Mouse (Mus musculus) intestine, embryonic 15.5 days (tissue): Measurements from ENCODE around the gene AC131692.1. TPM values are rescaled to one million over a fixed set of nuclear protein-coding genes. Genes with fewer than 3 reads are reported as not detected.
A peak's percentile ranks its signal among the peaks of the same experiment; 100 is the strongest.

Source experiments
- ATAC-seq: fragments of 200-750 bp; cut with Nextera tagmentation; 2 replicates; pipeline ENCODE4 v1.8.0; 2017; ENCODE audit warnings: moderate TSS enrichment, moderate library complexity
- H3K27ac ChIP-seq: fragments of 300-500 bp; sonication (generic); 2 replicates; pipeline ENCODE4 v1.5.1; 2015; ENCODE audit warnings: mild to moderate bottlenecking, inconsistent platforms
- H3K27me3 ChIP-seq: fragments of 300-500 bp; sonication (generic); replicated peaks from 2 replicates; pipeline ENCODE4 v1.6.1; 2015; ENCODE audit warnings: inconsistent platforms
- H3K36me3 ChIP-seq: fragments of 300-500 bp; sonication (generic); 2 replicates; pipeline ENCODE4 v1.6.1; 2015; ENCODE audit warnings: inconsistent platforms
- H3K4me1 ChIP-seq: fragments of 300-500 bp; sonication (generic); replicated peaks from 2 replicates; pipeline ENCODE4 v1.6.1; 2015; ENCODE audit warnings: inconsistent platforms
- H3K4me2 ChIP-seq: fragments of 300-500 bp; sonication (generic); replicated peaks from 2 replicates; pipeline ENCODE4 v1.6.1; 2015; ENCODE audit warnings: mild to moderate bottlenecking, inconsistent platforms
- H3K4me3 ChIP-seq: fragments of 300-500 bp; sonication (generic); replicated peaks from 2 replicates; pipeline ENCODE4 v1.5.1; 2015; ENCODE audit warnings: inconsistent platforms
- H3K9ac ChIP-seq: fragments of 300-500 bp; sonication (generic); 2 replicates; pipeline ENCODE4 v1.6.1; 2015; ENCODE audit warnings: inconsistent platforms
- H3K9me3 ChIP-seq: fragments of 300-500 bp; sonication (generic); 2 replicates; pipeline ENCODE4 v1.6.1; 2016; ENCODE audit warnings: inconsistent platforms
- WGBS: fragments of 180-500 bp; shearing (Covaris S2); methylation state at CpG from one replicate; pipeline ENCODE4 v1.1.7; 2015; 5-methylcytosine and 5-hydroxymethylcytosine counted together
- polyA plus RNA-seq: library from polyadenylated mRNA; unstranded; fragments of >200 nt; fragmentation: Nextera tagmentation; extraction: Ambion mirVana; gene quantifications from 2 replicates; pipeline ENCODE4 v1.2.1, GENCODE M21; 2015

Gene AC131692.1
- 0.18 and 0.37 TPM in 2 replicates for polyA plus RNA-seq

GRCm38 (mm10) chr19:6094119-6094518, at the start of gene AC131692.1:
Gene AC131692.1 (plus strand): TSS chr19:6094419.
- H3K9ac ChIP-seq = no peak within 1 kb of the TSS
- H3K4me1 ChIP-seq = no peaks in the 10 kb centered on the region
- no peak within 1 kb of the TSS for H3K27ac ChIP-seq
- 87% methylated on average over 7 of the region's 7 CpGs for WGBS
- H3K27me3 ChIP-seq = no peaks in the 10 kb centered on the region
- H3K4me3 ChIP-seq = no peak within 1 kb of the TSS
- ATAC-seq = no peak
- no peak within 1 kb of the TSS for H3K4me2 ChIP-seq
- peaks cover 28% of the 10 kb centered on the region for H3K36me3 ChIP-seq
- H3K9me3 ChIP-seq = no peaks in the 10 kb centered on the region

DNA sequence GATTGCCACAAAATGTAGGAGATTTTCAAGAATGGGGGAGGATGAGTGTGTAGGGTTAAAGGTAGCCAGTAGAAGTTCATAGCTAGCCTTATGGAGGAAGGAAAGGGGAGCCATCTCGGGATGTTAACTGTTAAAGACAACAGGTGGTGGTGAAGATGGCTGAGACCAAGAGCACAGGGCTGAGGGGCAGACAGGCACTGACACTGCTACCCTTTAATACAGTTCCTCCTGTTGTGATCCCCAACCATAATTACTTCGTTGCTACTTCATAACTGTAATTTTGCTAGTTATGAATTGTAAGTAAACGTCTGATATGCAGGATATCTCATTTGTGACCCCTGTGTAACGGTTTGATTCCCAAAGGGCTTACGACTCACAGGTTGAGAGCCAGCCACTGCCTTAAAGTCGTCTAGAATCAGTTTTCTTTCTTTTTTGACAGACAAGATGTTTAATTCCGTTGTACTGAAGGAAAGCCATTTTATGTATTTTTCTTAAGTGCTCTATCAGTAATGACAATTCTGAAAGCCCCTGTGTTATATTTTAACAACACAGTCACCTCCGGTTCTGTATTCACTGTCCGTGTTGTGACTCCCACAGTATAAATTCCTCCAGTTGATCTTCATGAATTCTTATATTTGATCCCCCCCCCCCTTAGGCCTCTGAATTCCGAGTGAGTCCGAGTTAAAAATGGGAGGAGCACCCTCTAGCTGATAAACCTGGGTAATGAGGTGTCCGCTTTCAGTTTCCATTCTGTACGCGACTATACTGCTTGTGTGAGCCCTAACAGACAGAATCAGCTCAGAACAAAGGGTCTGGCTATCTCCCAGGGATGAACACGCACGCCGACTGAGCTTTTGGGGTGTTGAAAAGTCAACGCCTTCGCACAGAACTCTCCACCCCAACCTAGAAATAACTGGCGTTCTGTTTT, 48.6 kb upstream of the AC131692.1 start:
- ATAC-seq = peak; percentile 50
- peak overlapping the region; percentile 98 for H3K27ac ChIP-seq
- peak overlapping the region; percentile 89 for H3K4me2 ChIP-seq
- H3K27me3 ChIP-seq = no peaks in the 10 kb centered on the region
- WGBS = 15% methylated on average over 20 of the region's 20 CpGs
- peaks cover 24% of the 10 kb centered on the region for H3K36me3 ChIP-seq
- peak overlapping the region; percentile 79 for H3K9ac ChIP-seq
- peaks cover 17% of the 10 kb centered on the region for H3K4me1 ChIP-seq
- peak overlapping the region; percentile 83 for H3K4me3 ChIP-seq
- H3K9me3 ChIP-seq = no peaks in the 10 kb centered on the region

DNA sequence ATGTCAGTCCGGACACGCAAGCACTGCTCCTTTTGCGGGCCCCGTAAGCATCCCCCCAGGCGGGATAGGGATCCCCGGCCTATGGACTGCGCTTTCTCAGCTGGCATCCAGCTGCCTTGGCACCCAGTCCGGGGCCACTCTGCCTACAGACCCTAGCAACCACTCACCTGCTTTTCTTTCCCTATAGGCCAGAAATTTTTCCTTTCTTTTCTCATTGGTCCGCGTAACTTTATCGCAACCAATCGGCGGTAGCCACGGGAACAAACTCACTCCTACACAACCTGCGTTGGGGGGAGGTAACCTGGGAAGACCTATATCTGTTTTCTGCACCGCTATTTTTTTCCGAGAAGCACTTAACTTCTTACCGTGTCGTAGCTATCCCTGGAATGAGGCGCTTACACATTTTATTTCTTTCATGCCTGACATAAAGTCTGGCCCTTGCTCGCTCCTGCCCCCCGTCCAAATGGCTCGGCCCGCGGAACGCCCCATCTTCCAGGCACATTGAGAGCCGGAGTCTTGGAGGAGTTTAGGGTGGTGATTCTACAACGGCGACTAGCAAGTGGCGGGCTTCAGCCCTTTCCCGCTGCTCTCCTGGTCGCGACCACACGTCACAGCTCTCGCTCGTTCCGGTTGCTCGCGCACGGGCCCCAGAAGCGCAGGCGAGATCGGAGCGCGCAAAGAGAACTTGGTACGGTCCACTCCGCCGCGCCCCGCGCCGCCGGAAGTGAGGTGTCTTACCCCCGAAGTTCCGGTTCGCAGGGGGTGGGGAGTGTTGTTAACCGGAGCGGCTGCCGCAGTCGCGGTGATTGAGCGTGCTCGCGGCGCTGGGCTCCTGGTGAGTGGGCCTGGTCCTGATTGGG, 47.7 kb upstream of the AC131692.1 start, which contains the start of gene Syvn1:
Gene Syvn1, plus strand, starts transcription at position 283 of the 860 bp plus-strand sequence.
- under 1% methylated on average over 65 of the region's 65 CpGs for WGBS
- peak; percentile 95 for ATAC-seq

DNA sequence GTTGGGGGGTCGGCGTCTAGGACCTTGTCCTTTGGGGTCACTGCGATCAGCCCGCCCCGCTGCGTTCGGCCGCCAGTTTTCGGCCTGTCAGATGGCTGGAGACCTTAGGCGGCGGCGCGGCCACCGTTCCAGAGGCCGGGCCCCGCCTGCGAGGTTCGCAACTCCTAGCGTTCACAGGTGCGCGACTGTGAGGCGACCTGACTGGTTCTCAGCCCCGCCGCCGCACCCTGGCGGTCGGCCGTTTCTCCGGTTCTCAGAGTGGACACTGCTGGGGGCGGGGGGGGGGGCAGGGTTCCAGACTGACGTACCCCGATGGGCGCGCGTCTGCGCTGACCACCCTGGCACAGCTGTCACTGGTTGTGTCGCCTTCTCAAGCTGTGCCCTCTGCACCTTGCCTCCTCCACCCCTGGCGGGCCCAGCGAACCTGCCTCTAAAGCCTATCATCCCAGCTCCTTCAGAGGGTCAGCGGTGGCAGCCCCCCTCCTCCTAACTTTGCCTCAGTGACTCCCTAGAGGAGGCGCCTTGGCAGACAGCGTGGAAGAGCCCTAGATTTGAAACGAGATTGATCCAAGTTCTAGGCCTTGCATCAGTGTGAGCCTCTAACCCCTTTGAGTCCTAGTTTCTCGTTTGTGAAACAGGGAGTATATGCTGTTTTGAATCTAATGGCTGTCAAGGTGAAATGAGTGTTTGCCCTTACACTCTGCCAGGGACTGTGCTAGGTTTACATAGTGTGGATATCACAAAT, 46.9 kb upstream of the AC131692.1 start:
- peaks cover 17% of the 10 kb centered on the region for H3K4me1 ChIP-seq
- no peaks in the 10 kb centered on the region for H3K9me3 ChIP-seq
- H3K4me3 ChIP-seq = peak overlapping the region; percentile 83
- no peaks in the 10 kb centered on the region for H3K27me3 ChIP-seq
- ATAC-seq = peak; percentile 37
- peak overlapping the region; percentile 79 for H3K9ac ChIP-seq
- 1% methylated on average over 44 of the region's 44 CpGs for WGBS
- peaks cover 40% of the 10 kb centered on the region for H3K36me3 ChIP-seq
- peak overlapping the region; percentile 98 for H3K27ac ChIP-seq
- peak overlapping the region; percentile 89 for H3K4me2 ChIP-seq

More for the DNA sequence above, 47.7 kb upstream of the AC131692.1 start, which contains the start of gene Syvn1:
- H3K4me1 ChIP-seq = peaks cover 17% of the 10 kb centered on the region
- peak within 1 kb of the TSS; percentile 98 for H3K27ac ChIP-seq
- peak within 1 kb of the TSS; percentile 79 for H3K9ac ChIP-seq
- peak within 1 kb of the TSS; percentile 89 for H3K4me2 ChIP-seq
- H3K36me3 ChIP-seq = peaks cover 33% of the 10 kb centered on the region
- no peaks in the 10 kb centered on the region for H3K27me3 ChIP-seq
- H3K9me3 ChIP-seq = no peaks in the 10 kb centered on the region
- peak within 1 kb of the TSS; percentile 83 for H3K4me3 ChIP-seq

DNA sequence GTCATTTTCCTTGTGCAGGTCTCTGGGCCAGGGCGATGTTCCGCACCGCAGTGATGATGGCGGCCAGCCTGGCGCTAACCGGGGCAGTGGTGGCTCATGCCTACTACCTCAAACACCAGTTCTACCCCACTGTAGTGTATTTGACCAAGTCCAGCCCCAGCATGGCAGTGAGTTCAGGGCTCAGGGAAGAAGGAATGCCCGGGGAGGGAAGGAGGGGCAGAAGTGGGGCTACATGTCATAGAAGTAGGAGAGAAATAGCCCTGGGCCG, 46.4 kb upstream of the AC131692.1 start:
- no peak for ATAC-seq
- Histone ChIP-seq H3K27ac (no peak overlapping the region), H3K36me3 (peaks cover 44% of the 10 kb centered on the region), H3K4me1 (peaks cover 17% of the 10 kb centered on the region), H3K4me3 (peak overlapping the region; percentile 83), H3K9me3 (no peaks in the 10 kb centered on the region), H3K9ac (peak overlapping the region; percentile 79), H3K4me2 (peak overlapping the region; percentile 89), H3K27me3 (no peaks in the 10 kb centered on the region)
- WGBS = 84% methylated on average over 8 of the region's 8 CpGs

GRCm38 (mm10) chr19:6048681-6049410, 45.4 kb upstream of the AC131692.1 start:
- peaks cover 54% of the 10 kb centered on the region for H3K36me3 ChIP-seq

GRCm38 (mm10) chr19:6052516-6052915, 41.7 kb upstream of the AC131692.1 start:
- peaks cover 68% of the 10 kb centered on the region for H3K36me3 ChIP-seq
- H3K27me3 ChIP-seq = no peaks in the 10 kb centered on the region
- H3K4me1 ChIP-seq = peaks cover 23% of the 10 kb centered on the region
- no peak overlapping the region for H3K4me2 ChIP-seq
- no peak overlapping the region for H3K4me3 ChIP-seq
- H3K9ac ChIP-seq = no peak overlapping the region
- no peak overlapping the region for H3K27ac ChIP-seq
- H3K9me3 ChIP-seq = no peaks in the 10 kb centered on the region
- no peak for ATAC-seq
- WGBS = 88% methylated on average over 7 of the region's 7 CpGs

More at GRCm38 (mm10) chr19:6048681-6049410, 45.4 kb upstream of the AC131692.1 start:
- no peak for ATAC-seq
- Histone ChIP-seq H3K9me3 (no peaks in the 10 kb centered on the region), H3K4me3 (no peak overlapping the region), H3K4me1 (peaks cover 20% of the 10 kb centered on the region), H3K27ac (no peak overlapping the region), H3K27me3 (no peaks in the 10 kb centered on the region), H3K4me2 (peak overlapping the region; percentile 89; the same call in 1 of the 2 replicates), H3K9ac (no peak overlapping the region)
- WGBS = 90% methylated on average over 11 of the region's 11 CpGs

DNA sequence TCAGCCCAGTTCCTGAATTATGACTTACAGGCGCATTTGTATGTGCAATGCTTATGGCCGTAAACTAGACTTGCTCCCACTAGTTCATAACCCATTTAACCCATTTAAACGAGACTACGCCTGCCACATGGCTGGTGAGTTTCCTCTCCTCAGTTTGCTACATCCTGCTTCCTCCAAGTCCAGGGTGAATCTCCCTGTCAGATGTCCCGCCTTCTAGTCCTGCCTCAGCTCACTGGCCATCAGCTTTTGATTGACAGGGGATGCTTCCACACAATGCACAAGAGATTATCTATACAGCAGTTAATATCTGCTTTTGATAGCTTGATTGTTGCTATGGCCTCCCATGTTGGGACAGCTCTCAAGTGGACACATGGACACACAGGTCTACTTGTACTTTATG, 39.9 kb upstream of the AC131692.1 start:
- Histone ChIP-seq H3K9ac (no peak overlapping the region), H3K36me3 (peaks cover 60% of the 10 kb centered on the region), H3K9me3 (no peaks in the 10 kb centered on the region), H3K4me3 (no peak overlapping the region), H3K4me2 (no peak overlapping the region), H3K4me1 (peaks cover 11% of the 10 kb centered on the region; the same call in 1 of the 2 replicates), H3K27me3 (no peaks in the 10 kb centered on the region), H3K27ac (no peak overlapping the region)
- ATAC-seq = no peak
- 73% methylated on average over 5 of the region's 5 CpGs for WGBS

GRCm38 (mm10) chr19:6056696-6057095, 37.5 kb upstream of the AC131692.1 start:
- Histone ChIP-seq H3K27ac (no peak overlapping the region), H3K9ac (peak overlapping the region; percentile 77), H3K36me3 (peaks cover 36% of the 10 kb centered on the region), H3K27me3 (no peaks in the 10 kb centered on the region), H3K9me3 (no peaks in the 10 kb centered on the region), H3K4me2 (peak overlapping the region; percentile 70), H3K4me1 (peaks cover 11% of the 10 kb centered on the region; the same call in 1 of the 2 replicates), H3K4me3 (peak overlapping the region; percentile 67)
- 45% methylated on average over 4 of the region's 4 CpGs for WGBS
- ATAC-seq = no peak

GRCm38 (mm10) chr19:6057313-6058096, 36.7 kb upstream of the AC131692.1 start, which contains the start of the genes Mrpl49 and Fau:
Gene Mrpl49 (minus strand): TSS chr19:6057785.
Gene Fau (plus strand): TSS chr19:6057844.
- peaks cover 30% of the 10 kb centered on the region for H3K36me3 ChIP-seq
- WGBS = under 1% methylated on average over 63 of the region's 63 CpGs

More at GRCm38 (mm10) chr19:6057313-6058096, 36.7 kb upstream of the AC131692.1 start, which contains the start of the genes Mrpl49 and Fau:
- Histone ChIP-seq H3K4me1 (peaks cover 19% of the 10 kb centered on the region), H3K9ac (peak within 1 kb of the TSS; percentile 77), H3K9me3 (no peaks in the 10 kb centered on the region), H3K4me3 (peak within 1 kb of the TSS; percentile 67), H3K27ac (peak within 1 kb of the TSS; percentile 56), H3K27me3 (no peaks in the 10 kb centered on the region), H3K4me2 (peak within 1 kb of the TSS; percentile 70)
- peak; percentile 88 for ATAC-seq
